Mouse (Mus musculus): ENCODE results near the gene Olfr1423.

DNA sequence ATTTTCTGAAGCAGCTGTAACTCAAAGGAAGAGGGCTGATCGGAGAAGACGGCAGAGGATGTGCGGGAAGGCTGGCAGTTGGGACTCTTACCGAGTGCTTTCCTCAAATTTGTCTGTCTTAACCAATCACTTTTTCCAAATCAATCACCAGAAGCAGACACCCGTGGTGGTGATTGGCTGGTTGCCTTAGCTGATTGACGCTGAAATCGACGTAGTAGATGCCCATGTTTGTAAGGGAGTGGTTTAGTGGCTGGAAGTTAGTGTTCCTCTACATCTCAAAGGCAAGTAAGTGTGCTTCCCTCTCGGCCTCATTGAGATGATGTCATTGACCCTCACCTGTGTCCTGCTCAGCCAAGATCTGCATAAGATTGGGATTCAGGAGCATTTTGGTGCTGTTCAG is 49.1 kb downstream of the Olfr1423 start:
- TF ChIP-seq GATA1 (IDR thresholded peaks at IDR 0.05; ENCODE audit: low read length) (no peak), TAL1 (IDR thresholded peaks at IDR 0.05; ENCODE audit: low read length) (no peak)

All from erythroblast, embryonic 14.5 days (primary cell).